Mouse (Mus musculus) kidney, embryonic 14.5 days (tissue): ENCODE data around the gene Plekha4. TPM values are rescaled to one million over a fixed set of nuclear protein-coding genes. Genes with fewer than 3 reads are reported as not detected.
"Not testable (repeated sequence)": the region's sequence is repeated elsewhere in the genome, so short reads cannot be mapped to it uniquely, and the experiment has no call there.

ENCODE experiments used
- ATAC-seq: fragments of 200-750 bp; cut with Nextera tagmentation; 2 replicates; pipeline ENCODE4 v1.8.0; 2017; ENCODE audit warnings: moderate number of reproducible peaks, mild to moderate bottlenecking, moderate TSS enrichment, moderate library complexity; ENCODE audit not compliant: low FRiP score, low TSS enrichment
- H3K27ac ChIP-seq: fragments of 300-500 bp; sonication (generic); 2 replicates; pipeline ENCODE4 v1.5.1; 2014; ENCODE audit warnings: low read depth, mild to moderate bottlenecking, low read length, moderate library complexity, mixed read lengths
- H3K27me3 ChIP-seq: fragments of 300-500 bp; sonication (generic); 2 replicates; pipeline ENCODE4 v1.6.1; 2014; ENCODE audit warnings: mild to moderate bottlenecking, low read length; ENCODE audit not compliant: control insufficient read depth, insufficient read depth
- H3K36me3 ChIP-seq: fragments of 300-500 bp; sonication (generic); 2 replicates; pipeline ENCODE4 v1.6.1; 2014; ENCODE audit warnings: low read length, mixed read lengths; ENCODE audit not compliant: control insufficient read depth, insufficient read depth
- H3K4me1 ChIP-seq: fragments of 300-500 bp; sonication (generic); 2 replicates; pipeline ENCODE4 v1.6.1; 2014; ENCODE audit warnings: low read length, mixed read lengths; ENCODE audit not compliant: control insufficient read depth, insufficient read depth
- H3K4me2 ChIP-seq: fragments of 300-500 bp; sonication (generic); replicated peaks from 2 replicates; pipeline ENCODE4 v1.6.1; 2014; ENCODE audit warnings: low read depth, mild to moderate bottlenecking, low read length
- H3K4me3 ChIP-seq: fragments of 300-500 bp; sonication (generic); 2 replicates; pipeline ENCODE4 v1.5.1; 2014; ENCODE audit warnings: mild to moderate bottlenecking, low read length
- H3K9ac ChIP-seq: fragments of 300-500 bp; sonication (generic); 2 replicates; pipeline ENCODE4 v1.6.1; 2014; ENCODE audit warnings: low read depth, mild to moderate bottlenecking, low read length, moderate library complexity
- H3K9me3 ChIP-seq: fragments of 300-500 bp; sonication (generic); 2 replicates; pipeline ENCODE4 v1.6.1; 2016; ENCODE audit warnings: low read length; ENCODE audit not compliant: control insufficient read depth
- WGBS: fragments of 180-500 bp; shearing (Covaris S2); extraction: QIAGEN DNeasy Blood & Tissue Kit; methylation state at CpG from one replicate; pipeline ENCODE4 v1.1.7; 2014; 5-methylcytosine and 5-hydroxymethylcytosine counted together
- polyA plus RNA-seq: library from polyadenylated mRNA; unstranded; fragments of >200 nt; fragmentation: Nextera tagmentation; extraction: Ambion mirVana; gene quantifications from 2 replicates; pipeline ENCODE4 v1.2.1, GENCODE M21; 2014

Plekha4 gene
- polyA plus RNA-seq, 1 experiment from 2014 or later: 4.7 TPM

DNA sequence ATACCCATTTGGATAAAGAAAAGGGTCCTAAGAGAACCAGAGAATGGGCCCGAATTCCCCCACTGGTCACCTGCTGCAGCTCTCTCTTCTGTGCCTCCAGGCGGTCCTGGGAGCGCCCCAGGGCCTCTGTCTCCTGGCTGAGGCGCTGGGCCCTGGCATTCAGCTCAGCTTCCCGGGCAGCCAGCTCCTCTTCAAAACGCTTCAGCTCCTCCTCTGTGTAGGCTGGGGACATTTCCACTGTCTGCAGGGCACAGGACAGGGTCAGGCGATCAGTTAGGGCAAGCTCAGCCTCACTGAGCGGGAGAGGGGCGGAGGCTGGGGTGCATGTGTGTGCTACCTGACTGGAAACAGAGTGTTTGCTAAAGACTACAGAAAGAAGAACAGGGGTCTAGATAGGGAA is 31.6 kb upstream of the Plekha4 start:
- Histone ChIP-seq H3K36me3 (peaks cover 74% of the 10 kb centered on the region), H3K27me3 (no peaks in the 10 kb centered on the region), H3K4me2 (no peak overlapping the region), H3K9me3 (no peaks in the 10 kb centered on the region), H3K4me3 (no peak overlapping the region), H3K9ac (no peak overlapping the region), H3K4me1 (0 out of 2 replicates have a peak, but pooled peaks cover 9% of the 10 kb centered on the region), H3K27ac (no peak overlapping the region)
- 86% methylated on average over 9 of the region's 9 CpGs for WGBS
- no peak for ATAC-seq

- WGBS: 93% methylated on average over 6 of the region's 6 CpGs
- H3K9me3 ChIP-seq: no peaks in the 10 kb centered on the region
- no peaks in the 10 kb centered on the region for H3K4me1 ChIP-seq
- H3K27me3 ChIP-seq: no peaks in the 10 kb centered on the region
- H3K36me3 ChIP-seq: peaks cover 90% of the 10 kb centered on the region
- ATAC-seq: no peak
- no peak overlapping the region for H3K27ac ChIP-seq
- no peak overlapping the region for H3K4me3 ChIP-seq
- H3K4me2 ChIP-seq: no peak overlapping the region
- no peak overlapping the region for H3K9ac ChIP-seq
Measured at GRCm38 (mm10) chr7:45498427-45498826, 27.7 kb upstream of the Plekha4 start.

- WGBS: 88% methylated on average over 6 of the region's 6 CpGs
- Histone ChIP-seq H3K4me3 (no peak overlapping the region), H3K9me3 (no peaks in the 10 kb centered on the region), H3K4me2 (no peak overlapping the region), H3K9ac (no peak overlapping the region), H3K36me3 (peaks cover 26% of the 10 kb centered on the region), H3K4me1 (peaks cover 17% of the 10 kb centered on the region), H3K27me3 (no peaks in the 10 kb centered on the region), H3K27ac (no peak overlapping the region)
- no peak for ATAC-seq
Measured at GRCm38 (mm10) chr7:45507583-45507982, 18.5 kb upstream of the Plekha4 start.

- Histone ChIP-seq H3K4me1 (peaks cover 17% of the 10 kb centered on the region), H3K27me3 (no peaks in the 10 kb centered on the region), H3K4me3 (peak overlapping the region; percentile 62; the same call in 1 of the 2 replicates), H3K9me3 (no peaks in the 10 kb centered on the region), H3K27ac (no peak overlapping the region; the same call in 1 of the 2 replicates), H3K9ac (peak overlapping the region; percentile 29; the same call in 1 of the 2 replicates), H3K4me2 (peak overlapping the region; percentile 91), H3K36me3 (peaks cover 22% of the 10 kb centered on the region)
- no peak for ATAC-seq
- WGBS: 46% methylated on average over 6 of the region's 6 CpGs
Measured at GRCm38 (mm10) chr7:45508561-45508960, 17.6 kb upstream of the Plekha4 start.

- Histone ChIP-seq H3K36me3 (peaks cover 18% of the 10 kb centered on the region), H3K9ac (peak overlapping the region; percentile 75), H3K4me3 (peak overlapping the region; percentile 62), H3K9me3 (no peaks in the 10 kb centered on the region), H3K27me3 (no peaks in the 10 kb centered on the region), H3K27ac (peak overlapping the region; percentile 92; the same call in 1 of the 2 replicates), H3K4me1 (peaks cover 17% of the 10 kb centered on the region), H3K4me2 (peak overlapping the region; percentile 91)
- peak; percentile 15; the same call in 1 of the 2 replicates for ATAC-seq
- whole genome bisulfite sequencing: 16% methylated on average over 19 of the region's 19 CpGs
Measured at GRCm38 (mm10) chr7:45509181-45509882, 16.8 kb upstream of the Plekha4 start.

- Histone ChIP-seq H3K4me2 (peak within 1 kb of the TSS; percentile 91), H3K9me3 (no peaks in the 10 kb centered on the region), H3K9ac (peak within 1 kb of the TSS; percentile 75), H3K27ac (peak within 1 kb of the TSS; percentile 92), H3K4me1 (peaks cover 18% of the 10 kb centered on the region), H3K27me3 (no peaks in the 10 kb centered on the region), H3K36me3 (peaks cover 18% of the 10 kb centered on the region), H3K4me3 (peak within 1 kb of the TSS; percentile 62)
- peak; percentile 83 for ATAC-seq
- WGBS: under 1% methylated on average over 44 of the region's 44 CpGs
Measured at GRCm38 (mm10) chr7:45509912-45510787, 16.0 kb upstream of the Plekha4 start, which contains the start of gene Nucb1. Gene Nucb1 (minus strand): TSS chr7:45510406.

- Histone ChIP-seq H3K4me3 (no peak overlapping the region), H3K9me3 (no peaks in the 10 kb centered on the region), H3K27me3 (no peaks in the 10 kb centered on the region), H3K4me2 (no peak overlapping the region), H3K36me3 (no peaks in the 10 kb centered on the region), H3K27ac (no peak overlapping the region), H3K4me1 (peaks cover 6% of the 10 kb centered on the region), H3K9ac (no peak overlapping the region)
- 80% methylated on average over 7 of the region's 7 CpGs for WGBS
- no peak for ATAC-seq
Measured at GRCm38 (mm10) chr7:45514411-45514810, 11.7 kb upstream of the Plekha4 start.

- WGBS: 28% methylated on average over 16 of the region's 16 CpGs
- no peaks in the 10 kb centered on the region for H3K9me3 ChIP-seq
- no peak overlapping the region for H3K9ac ChIP-seq
- peak overlapping the region; percentile 11 for H3K4me2 ChIP-seq
- H3K4me3 ChIP-seq: no peak overlapping the region
- peak overlapping the region; percentile 51 for H3K27ac ChIP-seq
- no peaks in the 10 kb centered on the region for H3K27me3 ChIP-seq
- ATAC-seq: peak; percentile 53
- no peaks in the 10 kb centered on the region for H3K36me3 ChIP-seq
- peaks cover 3% of the 10 kb centered on the region for H3K4me1 ChIP-seq
Measured at GRCm38 (mm10) chr7:45515436-45515835, 10.7 kb upstream of the Plekha4 start.

DNA sequence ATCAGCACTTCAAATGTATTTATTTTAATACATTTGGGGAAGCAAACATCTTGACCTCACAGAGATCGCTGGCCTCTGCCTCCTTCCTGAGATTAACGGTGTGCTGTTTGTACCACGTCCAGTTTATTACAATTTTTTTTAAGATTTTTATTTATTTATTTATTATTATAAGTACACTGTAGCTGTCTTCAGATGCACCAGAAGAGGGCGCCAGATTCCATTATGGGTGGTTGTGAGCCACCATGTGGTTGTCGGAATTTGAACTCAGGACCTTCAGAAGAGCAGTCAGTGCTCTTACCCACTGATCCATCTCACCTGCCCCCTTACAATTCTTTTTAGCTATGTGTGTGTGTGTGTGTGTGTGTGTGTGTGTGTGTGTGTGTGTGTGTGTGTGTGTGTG is 9.3 kb upstream of the Plekha4 start:
- not testable (repeated sequence) for H3K9me3 ChIP-seq, H3K36me3 ChIP-seq, H3K9ac ChIP-seq, ATAC-seq, H3K4me1 ChIP-seq, H3K4me3 ChIP-seq, H3K4me2 ChIP-seq, H3K27me3 ChIP-seq, H3K27ac ChIP-seq
- WGBS: 77% methylated on average over 5 of the region's 5 CpGs
